Comparison of ENCODE assay signal across 14 mouse cellular contexts in the genomic region with DNA sequence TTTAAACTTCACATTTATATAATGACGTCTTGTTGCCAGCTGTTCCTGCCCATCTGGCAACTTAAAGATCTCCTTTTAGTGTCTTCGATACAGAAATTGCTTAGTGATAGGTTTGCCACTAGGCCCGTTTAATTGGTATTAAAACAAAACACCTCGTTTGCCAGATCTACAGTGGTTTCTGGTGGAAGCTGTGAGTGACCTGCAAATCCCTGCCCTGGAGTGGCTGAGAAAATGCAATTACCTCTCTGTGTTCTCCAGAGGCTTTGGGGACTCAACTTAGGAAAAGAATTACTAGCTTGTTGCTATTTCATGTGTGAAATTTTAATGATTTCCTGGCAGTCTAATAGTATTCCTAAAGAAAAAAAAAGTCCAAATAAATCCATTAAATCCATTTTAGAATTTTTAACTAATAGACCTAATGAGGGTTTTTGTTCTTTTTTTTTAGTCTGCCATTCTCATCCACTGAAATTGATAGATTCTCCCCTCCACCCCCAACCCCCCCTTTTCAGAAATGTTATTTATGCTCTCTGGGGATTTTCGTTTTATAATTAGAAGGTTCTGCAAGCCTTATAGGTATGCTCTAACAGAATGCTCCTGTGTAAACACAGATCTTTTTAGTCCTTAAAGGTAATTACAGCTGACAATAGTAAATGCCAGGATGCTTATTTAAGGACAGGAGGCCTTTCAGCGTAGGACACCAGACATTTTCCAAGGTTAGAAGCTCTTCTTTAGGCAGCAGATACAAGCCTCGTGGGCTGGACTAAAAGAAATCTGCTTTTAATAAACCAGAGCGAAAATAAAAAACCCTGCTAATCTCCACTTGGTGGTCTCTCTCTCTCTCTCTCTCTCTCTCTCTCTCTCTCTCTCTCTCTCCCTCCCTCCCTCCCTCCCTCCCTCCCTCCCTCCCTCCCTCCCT.
A peak's percentile ranks its signal among the peaks of the same experiment; 100 is the strongest.
DNase-seq lines count a peak whose midpoint lies in the region; ATAC-seq and TF ChIP-seq lines count a peak whose summit lies in the region.
"Had no signal": no experiment of that assay in that cellular context is flagged by ENCODE, and none has a peak within 500 bp of the region (broad histone marks: within the 10 kb centered on the region; RNA-seq: fewer than 3 reads in every experiment).

No protein-coding gene starts in this region.

- peak overlapping the region; percentile 72; the same call in 1 of the 2 replicates for H3K27ac ChIP-seq in layer of hippocampus, adult 2 months
- peak overlapping the region; percentile 89 for H3K27ac ChIP-seq in forebrain, embryonic 15.5 days (replicated peaks)
- H3K27ac ChIP-seq in neural tube, embryonic 12.5 days: peak overlapping the region; percentile 66; the same call in 1 of the 2 replicates
- H3K27ac ChIP-seq: heart, adult 2 months; liver, embryonic 13.5 days; stomach, postnatal 0 days had no signal

- no peak overlapping the region for H3K4me3 ChIP-seq in layer of hippocampus, adult 2 months
- H3K4me3 ChIP-seq in forebrain, embryonic 15.5 days: no peak overlapping the region
- no peak overlapping the region for H3K4me3 ChIP-seq in neural tube, embryonic 12.5 days
- H3K4me3 ChIP-seq: heart, adult 2 months; liver, embryonic 13.5 days had no signal

- H3K9ac ChIP-seq in forebrain, embryonic 15.5 days (replicated peaks): no peak overlapping the region
- no peak overlapping the region for H3K9ac ChIP-seq in neural tube, embryonic 12.5 days
- H3K9ac ChIP-seq: liver, embryonic 13.5 days had no signal

- WGBS in forebrain, embryonic 15.5 days: 4% methylated on average over 8 of the region's 8 CpGs
- 32% methylated on average over 8 of the region's 8 CpGs for WGBS in neural tube, embryonic 12.5 days

- ATAC-seq in forebrain, embryonic 15.5 days (replicated peaks): peak; percentile 51
- ATAC-seq in neural tube, embryonic 12.5 days (ENCODE audit: low FRiP score, low read depth): no peak
- no peak for ATAC-seq in megakaryocyte progenitor cell, adult 5-6 weeks (replicated peaks; ENCODE audit: poor library complexity)

- peaks cover 24% of the 10 kb centered on the region for H3K36me3 ChIP-seq in forebrain, embryonic 15.5 days
- peaks cover 32% of the 10 kb centered on the region for H3K36me3 ChIP-seq in neural tube, embryonic 12.5 days
- H3K36me3 ChIP-seq: liver, embryonic 13.5 days had no signal

- TF ChIP-seq CTCF in layer of hippocampus, adult 2 months (conservative IDR thresholded peaks at IDR 0.05): no peak

- no peak overlapping the region for H3K4me2 ChIP-seq in forebrain, embryonic 15.5 days (replicated peaks)
- peak overlapping the region; percentile 35 for H3K4me2 ChIP-seq in neural tube, embryonic 12.5 days (replicated peaks)
- H3K4me2 ChIP-seq: liver, embryonic 13.5 days had no signal

- peaks cover 56% of the 10 kb centered on the region for H3K4me1 ChIP-seq in forebrain, embryonic 15.5 days
- peaks cover 51% of the 10 kb centered on the region for H3K4me1 ChIP-seq in neural tube, embryonic 12.5 days
- H3K4me1 ChIP-seq: liver, embryonic 13.5 days had no signal

- H3K27me3 ChIP-seq in forebrain, embryonic 15.5 days: no peaks in the 10 kb centered on the region
- no peaks in the 10 kb centered on the region for H3K27me3 ChIP-seq in neural tube, embryonic 12.5 days (replicated peaks)
- H3K27me3 ChIP-seq: liver, embryonic 13.5 days had no signal

- H3K9me3 ChIP-seq in forebrain, embryonic 15.5 days: no peaks in the 10 kb centered on the region
- H3K9me3 ChIP-seq in neural tube, embryonic 12.5 days: no peaks in the 10 kb centered on the region
- H3K9me3 ChIP-seq: liver, embryonic 13.5 days had no signal

- no peak for DNase-seq in layer of hippocampus, adult 2 months (ENCODE audit: low spot score in 2 of 2)
- DNase-seq in layer of hippocampus, postnatal 25 days (ENCODE audit: extremely low spot score in 1 of 2, low spot score in 1 of 2): no peak
- peak; percentile 53 for DNase-seq in hindlimb bud, embryonic 11.5 days (ENCODE audit: extremely low spot score, low read depth, low spot score)
- DNase-seq in frontal cortex, postnatal 25 days (ENCODE audit: low spot score in 2 of 2): no peak
- DNase-seq in spleen, adult 12 weeks (ENCODE audit: low spot score): no peak
- DNase-seq: adrenal gland, postnatal 25 days; cerebellum, adult 18-20 months; heart, adult 2 months; kidney, postnatal 36 days; liver, embryonic 13.5 days had no signal
